Mouse (Mus musculus) lung, postnatal 0 days (tissue): Measurements from ENCODE around the gene Acot6.

Experiments used
- CTCF ChIP-seq: IDR thresholded peaks from 2 replicates; pipeline ENCODE4 v1.5.1; 2016; ENCODE audit warnings: antibody characterized with exemption, mild to moderate bottlenecking
- EP300 ChIP-seq: IDR thresholded peaks from 2 replicates; pipeline ENCODE4 v1.6.1; 2016; ENCODE audit warnings: antibody characterized with exemption, mild to moderate bottlenecking, control low read depth

DNA sequence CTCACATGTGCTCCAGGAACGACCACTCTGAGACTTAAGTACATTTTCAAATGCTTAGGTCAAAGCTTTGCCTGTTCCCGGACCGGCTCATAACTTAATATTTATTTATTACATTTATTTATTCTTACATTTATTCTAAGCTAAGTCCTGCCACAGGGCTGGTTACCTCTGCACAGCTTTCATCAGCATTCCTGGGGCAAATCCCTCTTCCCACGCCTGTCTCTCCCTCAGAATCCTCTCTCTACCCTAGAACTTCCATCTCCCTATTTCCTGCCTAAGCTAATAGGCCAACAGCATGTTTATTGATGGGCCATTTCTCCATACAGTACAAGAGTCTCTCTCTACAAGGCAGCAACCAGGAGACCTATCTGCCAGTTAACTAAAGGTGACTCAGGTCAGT is 32.7 kb upstream of the Acot6 start:
- TF ChIP-seq CTCF, result no peak
- no peak for TF ChIP-seq EP300
